ENCODE assay signal across 30 mouse cellular contexts in genomic region chr16:33236151-33236550, GRCm38 (mm10). TPM values are rescaled to one million over a fixed set of nuclear protein-coding genes. Genes with fewer than 3 reads are reported as not detected.
DNase-seq lines count a peak whose midpoint lies in the region; ATAC-seq lines count a peak whose summit lies in the region.
"Had no signal": no experiment of that assay in that cellular context is flagged by ENCODE, and none has a peak within 500 bp of the region (broad histone marks: within the 10 kb centered on the region; RNA-seq: fewer than 3 reads in every experiment).

No protein-coding gene starts in this region.

- H3K9me3 ChIP-seq in embryonic facial prominence, embryonic 15.5 days (replicated peaks): no peaks in the 10 kb centered on the region
- H3K9me3 ChIP-seq in midbrain, embryonic 13.5 days: no peaks in the 10 kb centered on the region
- H3K9me3 ChIP-seq: heart, embryonic 13.5 days; hindbrain, embryonic 10.5 days; hindbrain, embryonic 15.5 days; intestine, embryonic 15.5 days; limb, embryonic 10.5 days; limb, embryonic 15.5 days; liver, embryonic 13.5 days; midbrain, embryonic 15.5 days; neural tube, embryonic 15.5 days had no signal

- H3K4me3 ChIP-seq in embryonic facial prominence, embryonic 15.5 days (replicated peaks): no peak overlapping the region
- H3K4me3 ChIP-seq in midbrain, embryonic 13.5 days (replicated peaks): no peak overlapping the region
- H3K4me3 ChIP-seq: erythroblast, embryonic 14.5 days; gastrocnemius, adult 2 months; heart, embryonic 13.5 days; hindbrain, embryonic 10.5 days; hindbrain, embryonic 15.5 days; intestine, embryonic 15.5 days; limb, embryonic 10.5 days; limb, embryonic 15.5 days; liver, embryonic 13.5 days; midbrain, embryonic 15.5 days; neural tube, embryonic 15.5 days had no signal

- no peak overlapping the region for H3K4me2 ChIP-seq in embryonic facial prominence, embryonic 15.5 days (replicated peaks)
- no peak overlapping the region for H3K4me2 ChIP-seq in midbrain, embryonic 13.5 days (replicated peaks)
- H3K4me2 ChIP-seq: heart, embryonic 13.5 days; hindbrain, embryonic 15.5 days; intestine, embryonic 15.5 days; limb, embryonic 15.5 days; liver, embryonic 13.5 days; midbrain, embryonic 15.5 days; neural tube, embryonic 15.5 days had no signal

- no peaks in the 10 kb centered on the region for H3K4me1 ChIP-seq in embryonic facial prominence, embryonic 15.5 days
- no peaks in the 10 kb centered on the region for H3K4me1 ChIP-seq in midbrain, embryonic 13.5 days (replicated peaks)
- H3K4me1 ChIP-seq: heart, embryonic 13.5 days; hindbrain, embryonic 10.5 days; hindbrain, embryonic 15.5 days; intestine, embryonic 15.5 days; limb, embryonic 10.5 days; limb, embryonic 15.5 days; liver, embryonic 13.5 days; midbrain, embryonic 15.5 days; neural tube, embryonic 15.5 days had no signal

- H3K27ac ChIP-seq in embryonic facial prominence, embryonic 15.5 days (replicated peaks): peak overlapping the region; percentile 63; the same call in 1 of the 2 replicates
- H3K27ac ChIP-seq in midbrain, embryonic 13.5 days: no peak overlapping the region
- H3K27ac ChIP-seq: gastrocnemius, adult 2 months; heart, embryonic 13.5 days; hindbrain, embryonic 10.5 days; hindbrain, embryonic 15.5 days; kidney, postnatal 0 days; limb, embryonic 10.5 days; limb, embryonic 15.5 days; liver, embryonic 13.5 days; macrophage; midbrain, embryonic 15.5 days; neural tube, embryonic 15.5 days had no signal

- peak; percentile 49 for DNase-seq in heart, adult 11 months
- no peak for DNase-seq in heart, postnatal 36 days
- peak; percentile 29 for DNase-seq in lung, postnatal 36 days
- no peak for DNase-seq in lung, postnatal 10 days
- DNase-seq: adrenal gland, adult 2 months; B cell, adult 2 months; cerebellum, adult 8-10 months; cerebellum, postnatal 25 days; gastrocnemius, adult 2 months; heart, postnatal 10 days; kidney, adult 8-10 months; kidney, postnatal 4 days; layer of hippocampus, adult 9-11 months; liver, embryonic 13.5 days; lung, adult 18-20 months; right cerebral cortex, postnatal 25 days had no signal

- intact Hi-C loops in heart, postnatal 36 days (cut with DNase I): no loop called here

- whole genome bisulfite sequencing in embryonic facial prominence, embryonic 15.5 days: 37% methylated on average over 6 of the region's 6 CpGs
- 83% methylated on average over 6 of the region's 6 CpGs for WGBS in midbrain, embryonic 13.5 days

- H3K27me3 ChIP-seq in embryonic facial prominence, embryonic 15.5 days: no peaks in the 10 kb centered on the region
- no peaks in the 10 kb centered on the region for H3K27me3 ChIP-seq in midbrain, embryonic 13.5 days
- H3K27me3 ChIP-seq: heart, embryonic 13.5 days; hindbrain, embryonic 15.5 days; intestine, embryonic 15.5 days; limb, embryonic 15.5 days; liver, embryonic 13.5 days; midbrain, embryonic 15.5 days; neural tube, embryonic 15.5 days had no signal

- ATAC-seq in embryonic facial prominence, embryonic 15.5 days (ENCODE audit: insufficient number of reproducible peaks, low FRiP score, low TSS enrichment, low read depth): no peak
- ATAC-seq in midbrain, embryonic 13.5 days: no peak
- ATAC-seq: forebrain, embryonic 16.5 days; intestine, embryonic 15.5 days; midbrain, embryonic 15.5 days had no signal

- peaks cover 41% of the 10 kb centered on the region for H3K36me3 ChIP-seq in embryonic facial prominence, embryonic 15.5 days
- peaks cover 61% of the 10 kb centered on the region for H3K36me3 ChIP-seq in midbrain, embryonic 13.5 days
- H3K36me3 ChIP-seq: midbrain, embryonic 15.5 days had no signal

- no peak overlapping the region for H3K9ac ChIP-seq in embryonic facial prominence, embryonic 15.5 days
- H3K9ac ChIP-seq in midbrain, embryonic 13.5 days (replicated peaks): no peak overlapping the region
- H3K9ac ChIP-seq: heart, embryonic 13.5 days; hindbrain, embryonic 15.5 days; intestine, embryonic 15.5 days; limb, embryonic 15.5 days; liver, embryonic 13.5 days; midbrain, embryonic 15.5 days; neural tube, embryonic 15.5 days had no signal

RNA-seq across cellular contexts. Expression of gene Snx4, which starts 15.1 kb away (rescaled TPM):
- 10 to 100 TPM; 24.5 to 25.0 TPM for total RNA-seq in heart, postnatal 36 days (2021)
- 82.2 and 83.6 TPM in 2 replicates for polyA plus RNA-seq in embryonic facial prominence, embryonic 15.5 days (2015; fragmentation: Nextera tagmentation; extraction: Ambion mirVana)
- 78.2 and 81.9 TPM in 2 replicates for polyA plus RNA-seq in midbrain, embryonic 13.5 days (2015; fragmentation: Nextera tagmentation; extraction: Ambion mirVana)

RNA-seq across cellular contexts. Expression of gene Osbpl11, which starts 51.3 kb away (rescaled TPM):
- total RNA-seq in heart, postnatal 36 days (2021): 10 to 100 TPM; 19.8 to 22.4 TPM
- 17.6 and 18.4 TPM in 2 replicates for polyA plus RNA-seq in embryonic facial prominence, embryonic 15.5 days (2015; fragmentation: Nextera tagmentation; extraction: Ambion mirVana)
- polyA plus RNA-seq in midbrain, embryonic 13.5 days (2015; fragmentation: Nextera tagmentation; extraction: Ambion mirVana): 16.8 and 19.8 TPM in 2 replicates

Comparison
In these comparisons a context has a peak if more than half of its experiments do, and no peak if none do; other contexts are left out.
1. DNase-seq: peak in heart, adult 11 months (single experiment) and lung, postnatal 36 days (single experiment); none in heart, postnatal 36 days (0 of 2) and lung, postnatal 10 days (single experiment).